Mouse (Mus musculus) bone marrow, adult 2 months (tissue): ENCODE results near the gene Fkbp15. TPM values are rescaled to one million over a fixed set of nuclear protein-coding genes. Genes with fewer than 3 reads are reported as not detected.

Source experiments
- H3K27ac ChIP-seq: fragments of 200-500 bp; 2 replicates; pipeline ENCODE4 v1.5.1; 2012; ENCODE audit warnings: low read depth, mild to moderate bottlenecking, control low read depth, inconsistent platforms, low read length; ENCODE audit not compliant: control insufficient read depth, poor library complexity, insufficient read depth
- H3K4me1 ChIP-seq: fragments of 200-500 bp; 2 replicates; pipeline ENCODE4 v1.6.1; 2011; ENCODE audit warnings: low read length; ENCODE audit not compliant: control insufficient read depth, insufficient read depth
- H3K4me3 ChIP-seq: fragments of 200-500 bp; replicated peaks from 2 replicates; pipeline ENCODE3; 2011; ENCODE audit warnings: mild to moderate bottlenecking, low read depth, low read length, control low read depth; ENCODE audit not compliant: control insufficient read depth
- CTCF ChIP-seq: fragments of 200-500 bp; IDR thresholded peaks from 2 replicates; pipeline ENCODE4 v1.5.1; 2011; ENCODE audit warnings: low read length, control low read depth; ENCODE audit not compliant: control insufficient read depth, insufficient read depth
- POLR2A ChIP-seq: fragments of 200-500 bp; IDR thresholded peaks from 2 replicates; pipeline ENCODE4 v1.6.1; 2011; ENCODE audit warnings: low read depth, mild to moderate bottlenecking, control low read depth, low read length, borderline replicate concordance; ENCODE audit not compliant: control insufficient read depth
- WGBS: fragments of 180-500 bp; shearing (Covaris S2); methylation state at CpG from one replicate; pipeline ENCODE4 v1.1.7; 2018; 5-methylcytosine and 5-hydroxymethylcytosine counted together
- polyA plus RNA-seq: library from polyadenylated mRNA; stranded (reverse); fragments of >200 nt; gene quantifications from 2 replicates; pipeline ENCODE4 v1.2.4, GENCODE M21; 2011; ENCODE audit warnings: low replicate concordance; ENCODE audit not compliant: missing spikeins, insufficient read depth, insufficient read length

The Fkbp15 gene
- polyA plus RNA-seq, 1 experiment: 32.9 TPM

DNA sequence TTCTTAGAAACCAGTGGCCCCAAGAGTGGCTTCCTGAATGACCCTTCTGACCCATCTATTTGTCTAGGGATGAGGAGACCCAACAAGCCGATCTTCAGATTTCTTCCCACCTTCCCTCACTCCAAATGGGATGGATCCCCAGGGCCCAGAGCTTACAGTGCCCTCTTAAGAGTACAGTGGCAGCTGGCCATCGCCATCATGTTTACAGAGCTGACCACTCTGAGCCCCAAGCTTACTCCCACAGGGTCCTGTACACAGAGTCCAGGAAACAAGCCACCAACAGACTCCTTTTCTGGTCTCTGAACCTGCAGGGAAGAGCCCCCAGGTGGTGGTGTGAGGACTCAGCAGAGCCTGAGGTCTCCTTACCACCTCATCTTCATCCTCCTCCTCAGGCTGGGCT is 57.6 kb downstream of the Fkbp15 start:
- TF ChIP-seq POLR2A (no peak), CTCF (no peak)
- 80% methylated on average over 2 of the region's 2 CpGs for WGBS
- Histone ChIP-seq H3K27ac (no peak overlapping the region), H3K4me3 (no peak overlapping the region), H3K4me1 (peaks cover 3% of the 10 kb centered on the region; the same call in 1 of the 2 replicates)

DNA sequence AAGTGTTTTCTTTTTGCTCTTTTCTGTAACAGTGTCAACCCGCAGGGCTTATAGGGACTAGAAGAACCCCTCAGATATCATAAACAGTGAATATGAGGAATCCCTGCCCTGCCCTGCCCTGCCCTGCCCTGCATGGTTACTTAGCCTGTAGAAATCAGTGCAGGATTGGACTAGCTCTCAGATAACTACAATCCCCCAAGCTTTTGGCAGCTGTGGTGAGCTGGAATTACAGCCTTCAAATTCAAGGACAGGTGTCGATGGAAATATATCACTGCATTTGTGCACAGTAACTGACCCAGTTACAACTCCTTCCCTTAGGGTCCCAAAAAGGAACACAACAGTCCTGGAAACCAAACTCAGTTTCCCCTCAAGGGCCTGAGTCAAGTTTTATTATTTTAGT is 60.3 kb downstream of the Fkbp15 start:
- 88% methylated on average over 2 of the region's 2 CpGs for WGBS
- TF ChIP-seq CTCF: no peak
- no peak for TF ChIP-seq POLR2A
- Histone ChIP-seq H3K27ac (no peak overlapping the region), H3K4me1 (peaks cover 3% of the 10 kb centered on the region; the same call in 1 of the 2 replicates), H3K4me3 (no peak overlapping the region)

GRCm38 (mm10) chr4:62297280-62298130 is 62.8 kb downstream of the Fkbp15 start:
- H3K27ac ChIP-seq: no peak overlapping the region
- H3K4me1 ChIP-seq: peaks cover 3% of the 10 kb centered on the region; the same call in 1 of the 2 replicates
- no peak overlapping the region for H3K4me3 ChIP-seq
- 76% methylated on average over 3 of the region's 3 CpGs for WGBS
- no peak for TF ChIP-seq POLR2A
- no peak for TF ChIP-seq CTCF

GRCm38 (mm10) chr4:62294741-62295140 is 65.6 kb downstream of the Fkbp15 start:
- H3K27ac ChIP-seq: no peak overlapping the region
- WGBS: 84% methylated on average over 1 of the region's 1 CpGs

DNA sequence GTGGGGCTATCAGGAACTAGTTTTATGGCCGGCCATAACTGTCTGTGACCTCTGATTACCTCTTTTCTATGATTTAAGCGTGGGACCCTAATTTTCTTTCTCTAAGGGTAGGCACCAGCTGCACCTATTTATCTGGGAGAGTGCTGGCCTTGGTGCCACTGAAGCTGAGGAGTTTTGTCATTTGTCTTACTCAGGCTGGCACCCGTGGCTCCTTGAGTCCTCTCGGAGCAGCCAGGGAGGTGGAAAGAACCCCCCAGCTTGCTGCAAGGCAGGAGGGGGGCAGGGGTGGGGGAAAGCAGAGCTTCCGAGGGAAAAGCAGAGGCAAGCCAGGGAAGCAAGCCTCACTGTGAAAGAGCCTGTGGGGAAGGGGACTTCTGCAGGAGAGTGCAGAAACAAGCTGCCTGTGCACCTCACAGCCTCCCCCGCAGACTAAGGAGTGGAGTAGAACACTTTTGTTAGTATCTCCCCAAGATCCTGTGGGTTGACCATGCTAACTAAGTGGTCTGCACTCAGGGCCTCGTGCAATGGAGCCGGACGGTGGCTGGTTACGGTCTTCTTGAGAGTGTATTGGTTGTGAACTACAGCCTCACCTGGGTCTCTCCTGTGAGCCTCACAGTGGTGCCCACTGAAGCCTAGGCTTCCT is 67.0 kb downstream of the Fkbp15 start:
- Histone ChIP-seq H3K4me1 (peaks cover 4% of the 10 kb centered on the region; the same call in 1 of the 2 replicates), H3K27ac (no peak overlapping the region), H3K4me3 (no peak overlapping the region)
- 84% methylated on average over 10 of the region's 10 CpGs for WGBS
- TF ChIP-seq CTCF (no peak), POLR2A (no peak)

More at GRCm38 (mm10) chr4:62294741-62295140, 65.6 kb downstream of the Fkbp15 start:
- Histone ChIP-seq H3K4me3 (no peak overlapping the region), H3K4me1 (peaks cover 3% of the 10 kb centered on the region; the same call in 1 of the 2 replicates)
- TF ChIP-seq POLR2A (no peak), CTCF (no peak)

GRCm38 (mm10) chr4:62292461-62293180 is 67.7 kb downstream of the Fkbp15 start:
- no peak overlapping the region for H3K27ac ChIP-seq
- no peak overlapping the region for H3K4me3 ChIP-seq
- peaks cover 4% of the 10 kb centered on the region; the same call in 1 of the 2 replicates for H3K4me1 ChIP-seq
- 82% methylated on average over 8 of the region's 8 CpGs for WGBS
- TF ChIP-seq POLR2A (no peak), CTCF (no peak)

GRCm38 (mm10) chr4:62290816-62291505 is 69.4 kb downstream of the Fkbp15 start:
- Histone ChIP-seq H3K27ac (no peak overlapping the region), H3K4me1 (peaks cover 4% of the 10 kb centered on the region; the same call in 1 of the 2 replicates)
- WGBS: 57% methylated on average over 9 of the region's 9 CpGs

GRCm38 (mm10) chr4:62289226-62289625 is 71.1 kb downstream of the Fkbp15 start:
- 76% methylated on average over 7 of the region's 7 CpGs for WGBS
- H3K4me1 ChIP-seq: peaks cover 4% of the 10 kb centered on the region; the same call in 1 of the 2 replicates

More at GRCm38 (mm10) chr4:62290816-62291505, 69.4 kb downstream of the Fkbp15 start:
- TF ChIP-seq CTCF (no peak), POLR2A (no peak)
- H3K4me3 ChIP-seq: peak overlapping the region; percentile 4

More at GRCm38 (mm10) chr4:62289226-62289625, 71.1 kb downstream of the Fkbp15 start:
- no peak overlapping the region for H3K4me3 ChIP-seq
- no peak for TF ChIP-seq CTCF
- no peak for TF ChIP-seq POLR2A
- no peak overlapping the region for H3K27ac ChIP-seq
